Mouse (Mus musculus) heart, postnatal 36 days (tissue): ENCODE data around the gene Ccdc9b. TPM values are rescaled to one million over a fixed set of nuclear protein-coding genes. Genes with fewer than 3 reads are reported as not detected.

Source experiments
- DNase-seq, 2 experiments: peaks; one replicate each; pipeline ENCODE4 v3.0.0; 2021 to 2022
- intact Hi-C: fragments of 180-260 bp; cut with DNase I; formaldehyde crosslinking; loops from one replicate; pipeline ENCODE4 v1.15.1; 2025
- total RNA-seq, 2 experiments: library from RNA; stranded (reverse); gene quantifications; 2 replicates each; pipeline ENCODE4 v1.2.3; 2021

Ccdc9b gene
- total RNA-seq, 2 experiments from 2014 or later, result 24.1 to 28.3 TPM

- no peak for DNase-seq
- intact Hi-C loops, result no loop called here
These were observed 10.3 kb downstream of the Ccdc9b start for GRCm38 (mm10) chr2:118751896-118752791.

GRCm38 (mm10) chr2:118750476-118750875, 12.0 kb downstream of the Ccdc9b start:
- intact Hi-C loops, result no loop called here
- peak; percentile 57 to 66 for DNase-seq

- intact Hi-C loops, result loop anchor here (5.0 kb wide), 2 partner anchors 202 to 798 kb away; partner anchors contain the start of genes Bmf, Chp1 and Exd1
- DNase-seq, result no peak
These were observed 13.0 kb downstream of the Ccdc9b start for GRCm38 (mm10) chr2:118749341-118749884.

- intact Hi-C loops, result loop anchor here (5.0 kb wide), 2 partner anchors 200 to 800 kb away; partner anchors contain the start of genes Bmf, Chp1 and Exd1
- DNase-seq, result peak; percentile 49 to 50
These were observed 15.0 kb downstream of the Ccdc9b start for GRCm38 (mm10) chr2:118747301-118747960.

- intact Hi-C loops, result loop anchor here (1.0 to 5.0 kb wide), 3 partner anchors 15 to 801 kb away; partner anchors contain the start of genes Bmf, Chp1 and Exd1
- peak; percentile 45 to 64 for DNase-seq
These were observed 16.3 kb downstream of the Ccdc9b start for GRCm38 (mm10) chr2:118745915-118746901.

GRCm38 (mm10) chr2:118745232-118745884, 17.1 kb downstream of the Ccdc9b start, which contains the start of gene Inafm2:
Inafm2 (plus strand) TSS chr2:118745758.
- intact Hi-C loops, result loop anchor here (1.0 to 5.0 kb wide), 3 partner anchors 16 to 802 kb away; partner anchors contain the start of genes Bmf, Chp1 and Exd1
- DNase-seq, result peak; percentile 89 to 94

GRCm38 (mm10) chr2:118744621-118745020, 17.8 kb downstream of the Ccdc9b start:
- intact Hi-C loops, result loop anchor here (1.0 to 5.0 kb wide), 3 partner anchors 17 to 803 kb away; partner anchors contain the start of genes Bmf, Chp1 and Exd1
- DNase-seq, result no peak

GRCm38 (mm10) chr2:118743261-118743943, 19.1 kb downstream of the Ccdc9b start:
- intact Hi-C loops, result loop anchor here (1.0 kb wide), 2 partner anchors 36 to 140 kb away; partner anchors contain the start of gene Disp2
- peak in 1 of 2 experiments; percentile 24 for DNase-seq

- intact Hi-C loops, result no loop called here
These were observed 21.3 kb downstream of the Ccdc9b start for GRCm38 (mm10) chr2:118741183-118741582.

GRCm38 (mm10) chr2:118740341-118740740, 22.1 kb downstream of the Ccdc9b start:
- intact Hi-C loops, result no loop called here
- no peak for DNase-seq

More at GRCm38 (mm10) chr2:118741183-118741582, 21.3 kb downstream of the Ccdc9b start:
- no peak for DNase-seq

GRCm38 (mm10) chr2:118733341-118733740, 29.1 kb downstream of the Ccdc9b start:
- DNase-seq, result no peak
- intact Hi-C loops, result no loop called here

GRCm38 (mm10) chr2:118731981-118732380, 30.5 kb downstream of the Ccdc9b start:
- intact Hi-C loops, result no loop called here
- no peak for DNase-seq

- intact Hi-C loops, result loop anchor here (1.0 kb wide), 2 partner anchors 30 to 92 kb away; no protein-coding TSS in a partner anchor
- peak; percentile 76 to 79 for DNase-seq
These were observed 31.9 kb downstream of the Ccdc9b start for GRCm38 (mm10) chr2:118730622-118730915.

- DNase-seq, result no peak
- intact Hi-C loops, result loop anchor here (1.0 kb wide), 2 partner anchors 30 to 92 kb away; no protein-coding TSS in a partner anchor
These were observed 32.4 kb downstream of the Ccdc9b start for GRCm38 (mm10) chr2:118729816-118730621.

GRCm38 (mm10) chr2:118729194-118729593, 33.3 kb downstream of the Ccdc9b start:
- intact Hi-C loops, result no loop called here
- no peak for DNase-seq

GRCm38 (mm10) chr2:118728337-118728736, 34.1 kb downstream of the Ccdc9b start, which contains the start of gene Plcb2:
Plcb2 (minus strand) TSS chr2:118728438.
- no peak for DNase-seq
- intact Hi-C loops, result no loop called here

GRCm38 (mm10) chr2:118727911-118728310, 34.5 kb downstream of the Ccdc9b start:
- intact Hi-C loops, result no loop called here
- DNase-seq, result no peak
